Mouse (Mus musculus) intestine, embryonic 16.5 days (tissue): ENCODE measurements at regions not wholly inside any gene's neighbourhood (a gene's known extent, or its start where the extent isn't known, plus 50 kb on each side); places are given as distances from the start of the nearest gene placed in this dataset.

Experiments
- ATAC-seq: fragments of 200-750 bp; cut with Nextera tagmentation; 2 replicates; pipeline ENCODE4 v1.8.0; 2017; ENCODE audit warnings: moderate TSS enrichment, moderate library complexity
- H3K27ac ChIP-seq: fragments of 300-500 bp; sonication (generic); 2 replicates; pipeline ENCODE4 v1.5.1; 2014; ENCODE audit warnings: mild to moderate bottlenecking, low read length
- H3K27me3 ChIP-seq: fragments of 300-500 bp; sonication (generic); replicated peaks from 2 replicates; pipeline ENCODE4 v1.6.1; 2014; ENCODE audit warnings: low read length, control low read depth, mixed read lengths; ENCODE audit not compliant: control insufficient read depth, insufficient read depth
- H3K36me3 ChIP-seq: fragments of 300-500 bp; sonication (generic); 2 replicates; pipeline ENCODE4 v1.6.1; 2014; ENCODE audit warnings: low read length, control low read depth; ENCODE audit not compliant: control insufficient read depth, insufficient read depth
- H3K4me1 ChIP-seq: fragments of 300-500 bp; sonication (generic); 2 replicates; pipeline ENCODE4 v1.6.1; 2014; ENCODE audit warnings: low read length, control low read depth, mixed read lengths; ENCODE audit not compliant: control insufficient read depth, insufficient read depth
- H3K4me2 ChIP-seq: fragments of 300-500 bp; sonication (generic); 2 replicates; pipeline ENCODE4 v1.6.1; 2014; ENCODE audit warnings: low read depth, low read length, control low read depth
- H3K4me3 ChIP-seq: fragments of 300-500 bp; sonication (generic); 2 replicates; pipeline ENCODE4 v1.5.1; 2014; ENCODE audit warnings: mild to moderate bottlenecking, low read length
- H3K9ac ChIP-seq: fragments of 300-500 bp; sonication (generic); 2 replicates; pipeline ENCODE4 v1.6.1; 2014; ENCODE audit warnings: low read depth, low read length
- H3K9me3 ChIP-seq: fragments of 300-500 bp; sonication (generic); 2 replicates; pipeline ENCODE4 v1.6.1; 2016; ENCODE audit warnings: low read length, control low read depth; ENCODE audit not compliant: control insufficient read depth
- WGBS: fragments of 180-500 bp; shearing (Covaris S2); extraction: QIAGEN DNeasy Blood & Tissue Kit; methylation state at CpG from one replicate; pipeline ENCODE4 v1.1.7; 2014; 5-methylcytosine and 5-hydroxymethylcytosine counted together

DNA sequence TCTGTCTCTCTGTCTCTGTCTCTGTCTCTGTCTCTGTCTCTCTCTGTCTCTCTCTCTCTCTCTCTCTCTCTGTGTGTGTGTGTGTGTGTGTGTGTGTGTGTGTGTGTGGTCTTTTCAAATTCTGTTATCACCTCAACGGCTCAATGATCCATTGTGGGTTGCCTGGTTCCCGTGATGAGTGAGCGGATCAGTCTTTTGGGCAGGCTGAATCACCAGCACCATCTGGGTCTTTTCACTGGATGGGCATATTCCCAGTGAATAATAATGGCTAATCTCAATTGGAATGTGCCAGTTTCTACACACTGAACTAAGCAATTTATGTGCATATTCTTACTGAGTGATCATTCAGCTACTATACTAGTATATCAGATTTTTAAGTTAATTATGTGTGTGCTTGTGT, 216.4 kb downstream of the Lmx1a start:
- no peak overlapping the region for H3K4me2 ChIP-seq
- no peak overlapping the region for H3K4me3 ChIP-seq
- H3K4me1 ChIP-seq, result no peaks in the 10 kb centered on the region
- H3K27me3 ChIP-seq, result no peaks in the 10 kb centered on the region
- no peaks in the 10 kb centered on the region for H3K9me3 ChIP-seq
- H3K27ac ChIP-seq, result no peak overlapping the region
- 87% methylated on average over 3 of the region's 3 CpGs for WGBS
- H3K36me3 ChIP-seq, result no peaks in the 10 kb centered on the region
- no peak overlapping the region for H3K9ac ChIP-seq
- no peak for ATAC-seq

DNA sequence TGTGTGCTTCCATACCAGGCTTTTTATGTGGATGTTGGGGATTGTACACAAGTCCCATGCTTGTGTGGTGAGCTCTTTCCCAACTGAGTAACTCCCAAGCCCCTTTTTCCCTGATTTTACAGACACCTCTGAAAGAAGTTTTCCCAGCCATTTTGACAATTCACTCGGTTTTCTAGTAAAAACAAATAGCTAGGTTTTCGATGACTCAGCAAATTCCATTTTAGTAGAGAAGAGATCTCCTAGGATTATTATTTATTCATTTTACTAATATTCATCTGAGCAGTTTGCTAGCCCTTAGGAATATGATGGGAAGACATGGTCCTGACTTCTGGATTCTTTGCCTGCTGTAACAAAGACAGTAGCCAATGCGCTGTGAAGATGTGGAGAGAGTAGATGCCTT, 223.0 kb downstream of the Lmx1a start:
- Histone ChIP-seq H3K4me3 (no peak overlapping the region), H3K9me3 (no peaks in the 10 kb centered on the region), H3K9ac (no peak overlapping the region), H3K4me2 (no peak overlapping the region), H3K27ac (no peak overlapping the region), H3K27me3 (no peaks in the 10 kb centered on the region), H3K4me1 (no peaks in the 10 kb centered on the region), H3K36me3 (no peaks in the 10 kb centered on the region)
- 73% methylated on average over 3 of the region's 3 CpGs for WGBS
- ATAC-seq, result no peak

- H3K9ac ChIP-seq, result no peak overlapping the region
- no peak overlapping the region for H3K4me2 ChIP-seq
- 28% methylated on average over 7 of the region's 7 CpGs for WGBS
- no peaks in the 10 kb centered on the region for H3K4me1 ChIP-seq
- ATAC-seq, result peak; percentile 36; the same call in 1 of the 2 replicates
- H3K27ac ChIP-seq, result no peak overlapping the region
- no peaks in the 10 kb centered on the region for H3K27me3 ChIP-seq
- H3K4me3 ChIP-seq, result no peak overlapping the region
- no peaks in the 10 kb centered on the region for H3K9me3 ChIP-seq
- no peaks in the 10 kb centered on the region for H3K36me3 ChIP-seq
Measured at GRCm38 (mm10) chr1:167914982-167915561, 226.0 kb downstream of the Lmx1a start.

GRCm38 (mm10) chr1:167915578-167916275, 226.7 kb downstream of the Lmx1a start:
- no peaks in the 10 kb centered on the region for H3K4me1 ChIP-seq
- ATAC-seq, result no peak
- no peak overlapping the region for H3K4me2 ChIP-seq
- no peak overlapping the region for H3K27ac ChIP-seq
- no peak overlapping the region for H3K4me3 ChIP-seq
- no peak overlapping the region for H3K9ac ChIP-seq
- no peaks in the 10 kb centered on the region for H3K36me3 ChIP-seq
- H3K9me3 ChIP-seq, result no peaks in the 10 kb centered on the region
- WGBS, result 58% methylated on average over 6 of the region's 6 CpGs
- no peaks in the 10 kb centered on the region for H3K27me3 ChIP-seq

DNA sequence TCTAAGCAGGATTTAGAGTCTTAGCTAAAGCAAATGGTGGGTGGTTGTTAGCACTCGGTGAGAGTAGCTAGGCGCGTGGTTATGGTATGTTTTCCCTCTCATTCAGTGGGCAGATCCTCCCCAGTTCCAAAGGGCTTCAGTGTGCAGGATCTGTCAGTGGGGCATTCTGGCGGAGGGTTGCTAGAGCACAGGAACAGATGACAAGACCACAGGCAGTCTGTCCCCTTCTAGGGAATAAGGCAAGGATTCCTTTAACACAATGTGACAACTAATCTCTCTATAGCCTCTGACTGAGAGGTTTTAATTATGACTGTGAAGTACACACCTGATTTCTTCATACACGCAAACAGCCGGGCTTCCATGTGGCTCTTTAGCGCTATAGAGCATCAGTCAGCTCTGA, 233.9 kb downstream of the Lmx1a start:
- Histone ChIP-seq H3K27me3 (no peaks in the 10 kb centered on the region), H3K27ac (no peak overlapping the region), H3K4me3 (no peak overlapping the region), H3K9ac (no peak overlapping the region), H3K36me3 (no peaks in the 10 kb centered on the region), H3K4me2 (no peak overlapping the region), H3K4me1 (no peaks in the 10 kb centered on the region), H3K9me3 (no peaks in the 10 kb centered on the region)
- 85% methylated on average over 7 of the region's 7 CpGs for whole genome bisulfite sequencing
- ATAC-seq, result no peak

GRCm38 (mm10) chr1:167928060-167928467, 239.0 kb downstream of the Lmx1a start:
- Histone ChIP-seq H3K4me2 (no peak overlapping the region), H3K9me3 (no peaks in the 10 kb centered on the region), H3K27ac (no peak overlapping the region), H3K4me1 (no peaks in the 10 kb centered on the region), H3K9ac (no peak overlapping the region), H3K36me3 (no peaks in the 10 kb centered on the region), H3K4me3 (no peak overlapping the region), H3K27me3 (no peaks in the 10 kb centered on the region)
- 27% methylated on average over 4 of the region's 4 CpGs for WGBS
- ATAC-seq, result no peak

DNA sequence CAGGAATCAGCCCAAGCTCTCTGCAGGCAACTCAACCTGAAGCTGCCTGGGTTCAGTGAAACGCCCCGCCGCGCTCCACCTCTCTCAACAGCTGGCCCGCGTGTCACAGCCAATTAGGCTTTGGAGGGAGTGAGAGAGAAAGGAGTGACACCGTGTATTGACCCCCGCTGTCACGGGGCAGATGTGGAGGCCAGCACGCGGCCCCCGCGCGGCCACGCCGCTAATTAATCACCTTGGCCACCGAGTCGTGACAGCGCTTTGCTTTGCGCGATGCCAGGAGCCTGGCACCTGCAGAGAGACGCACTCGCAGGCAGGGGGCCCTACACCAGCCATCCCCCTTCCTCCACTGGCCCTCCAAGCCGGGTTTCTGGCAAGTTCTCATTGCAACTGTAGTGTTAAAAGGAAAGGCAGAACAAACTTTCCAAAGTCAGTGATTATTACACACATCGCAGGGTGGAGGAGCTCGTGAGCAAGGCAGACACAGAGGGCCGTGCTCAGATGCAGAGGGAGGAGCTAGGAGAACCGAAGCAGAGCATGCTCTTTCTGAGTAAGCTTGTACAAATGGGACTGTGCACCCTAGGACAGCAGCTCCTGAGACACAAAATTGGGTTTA, 240.8 kb downstream of the Lmx1a start:
- peak; percentile 88 for ATAC-seq
- Histone ChIP-seq H3K4me2 (peak overlapping the region; percentile 96), H3K36me3 (no peaks in the 10 kb centered on the region), H3K9me3 (no peaks in the 10 kb centered on the region), H3K4me3 (peak overlapping the region; percentile 46), H3K27ac (no peak overlapping the region), H3K9ac (peak overlapping the region; percentile 56), H3K4me1 (no peaks in the 10 kb centered on the region), H3K27me3 (no peaks in the 10 kb centered on the region)
- 1% methylated on average over 28 of the region's 28 CpGs for WGBS

DNA sequence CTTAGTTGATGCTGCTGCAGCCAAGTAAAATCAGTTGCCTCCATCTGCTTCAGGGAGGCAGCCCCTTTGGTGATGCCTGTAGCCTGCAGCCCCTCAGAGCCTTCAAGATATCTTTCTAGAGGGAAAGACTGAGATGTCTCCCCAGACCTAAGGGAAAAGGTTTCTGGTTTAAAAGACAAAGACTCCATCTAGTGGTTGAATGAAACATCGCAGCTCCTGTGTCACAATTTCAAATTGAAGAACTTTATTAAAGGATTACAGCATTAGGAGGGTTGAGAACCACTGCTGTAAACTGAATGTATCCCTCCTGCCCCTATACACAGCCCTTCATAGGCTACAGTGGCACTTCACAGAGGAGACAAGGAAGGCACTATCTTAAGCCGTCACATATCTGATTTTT, 243.1 kb downstream of the Lmx1a start:
- Histone ChIP-seq H3K4me1 (no peaks in the 10 kb centered on the region), H3K27me3 (no peaks in the 10 kb centered on the region), H3K27ac (no peak overlapping the region), H3K4me2 (no peak overlapping the region), H3K4me3 (no peak overlapping the region), H3K9me3 (no peaks in the 10 kb centered on the region), H3K36me3 (no peaks in the 10 kb centered on the region), H3K9ac (no peak overlapping the region)
- ATAC-seq, result no peak; the same call in 1 of the 2 replicates
- WGBS, result 49% methylated on average over 2 of the region's 2 CpGs

DNA sequence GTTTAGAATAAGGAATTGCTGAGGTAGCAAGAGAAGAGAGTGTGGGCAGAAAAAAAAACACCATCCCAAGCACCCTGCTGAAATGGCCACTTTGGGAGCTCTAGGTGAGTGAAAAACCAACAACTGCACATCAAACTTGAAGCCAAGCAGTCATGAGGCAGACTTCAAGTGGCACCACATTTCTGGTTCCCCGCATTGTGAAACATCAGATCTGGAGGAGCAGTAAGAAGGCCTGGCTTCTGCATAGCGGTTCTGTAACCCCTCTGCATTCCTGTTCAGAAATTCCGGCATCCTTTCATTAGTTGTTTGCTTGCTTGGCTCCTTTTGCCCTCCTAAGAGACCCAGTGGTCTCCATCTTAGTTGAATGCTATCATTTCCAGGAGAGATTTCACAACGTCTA, 247.7 kb downstream of the Lmx1a start:
- no peaks in the 10 kb centered on the region for H3K27me3 ChIP-seq
- H3K4me2 ChIP-seq, result no peak overlapping the region
- H3K4me1 ChIP-seq, result no peaks in the 10 kb centered on the region
- no peak for ATAC-seq
- H3K4me3 ChIP-seq, result no peak overlapping the region
- no peaks in the 10 kb centered on the region for H3K36me3 ChIP-seq
- H3K27ac ChIP-seq, result no peak overlapping the region
- 83% methylated on average over 4 of the region's 4 CpGs for WGBS
- no peaks in the 10 kb centered on the region for H3K9me3 ChIP-seq
- no peak overlapping the region for H3K9ac ChIP-seq
